9 mouse cellular contexts compared by ENCODE assay signal in the genomic region with DNA sequence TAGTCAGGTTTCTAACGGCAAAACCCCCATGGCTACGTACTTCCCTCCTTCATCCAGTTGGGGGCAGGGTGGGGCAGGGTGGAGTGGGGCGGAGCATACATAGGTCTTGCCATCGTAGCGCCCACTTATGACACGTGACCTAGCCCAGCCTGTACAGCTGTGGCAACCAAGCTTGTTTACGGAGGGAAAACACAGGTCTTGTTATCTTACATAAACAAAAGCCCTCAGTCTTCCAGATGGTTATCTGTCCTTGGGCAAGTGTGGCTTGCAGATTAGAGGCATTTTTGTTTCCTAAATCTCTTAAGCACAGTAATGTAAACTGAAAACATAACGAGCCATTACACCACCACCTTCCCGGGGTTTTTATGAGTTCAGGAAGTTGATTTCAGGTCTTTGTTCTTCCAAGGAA. TPM values are rescaled to one million over a fixed set of nuclear protein-coding genes. Genes with fewer than 3 reads are reported as not detected.
DNase-seq lines count a peak whose midpoint lies in the region; ATAC-seq lines count a peak whose summit lies in the region.
"Had no signal": no experiment of that assay in that cellular context is flagged by ENCODE, and none has a peak within 500 bp of the region (broad histone marks: within the 10 kb centered on the region; RNA-seq: fewer than 3 reads in every experiment).

No protein-coding gene starts in this region.

- DNase-seq in heart, adult 11 months: peak; percentile 94
- DNase-seq in heart, adult 18-20 months: no peak
- DNase-seq in c-Kit-positive CD71-positive TER-119-negative erythroid progenitor cells, embryonic 14.5 days (ENCODE audit: low read depth): peak; percentile 95
- peak; percentile 80 for DNase-seq in liver, embryonic 13.5 days
- DNase-seq in spleen, adult 12 weeks (ENCODE audit: low spot score): peak; percentile 49
- DNase-seq in right cerebral cortex, postnatal 36 days (ENCODE audit: low spot score in 2 of 2): no peak
- DNase-seq in right cerebral cortex, postnatal 14 days: no peak

- peak; percentile 87 for ATAC-seq in liver, embryonic 13.5 days (ENCODE audit: low read depth)
- no peak for ATAC-seq in midbrain, embryonic 15.5 days (replicated peaks)

- no peaks in the 10 kb centered on the region for H3K27me3 ChIP-seq in liver, embryonic 13.5 days
- no peaks in the 10 kb centered on the region for H3K27me3 ChIP-seq in midbrain, embryonic 15.5 days (replicated peaks)

- no peaks in the 10 kb centered on the region for H3K9me3 ChIP-seq in liver, embryonic 13.5 days (replicated peaks)
- no peaks in the 10 kb centered on the region for H3K9me3 ChIP-seq in midbrain, embryonic 15.5 days

- peaks cover 14% of the 10 kb centered on the region for H3K4me1 ChIP-seq in liver, embryonic 13.5 days (replicated peaks)
- no peaks in the 10 kb centered on the region for H3K4me1 ChIP-seq in midbrain, embryonic 15.5 days

- H3K9ac ChIP-seq in liver, embryonic 13.5 days: no peak overlapping the region
- no peak overlapping the region for H3K9ac ChIP-seq in midbrain, embryonic 15.5 days

- 0 out of 2 replicates have a peak overlapping the region, but pooled peaks have one; percentile 10 for H3K4me3 ChIP-seq in liver, embryonic 13.5 days (replicated peaks)
- H3K4me3 ChIP-seq in midbrain, embryonic 15.5 days: no peak overlapping the region

- 14% methylated on average over 9 of the region's 9 CpGs for WGBS in liver, embryonic 13.5 days (ENCODE audit: insufficient replicate concordance)
- 83% methylated on average over 9 of the region's 9 CpGs for WGBS in midbrain, embryonic 15.5 days

- H3K4me2 ChIP-seq in liver, embryonic 13.5 days: peak overlapping the region; percentile 48
- H3K4me2 ChIP-seq in midbrain, embryonic 15.5 days: no peak overlapping the region

- no peaks in the 10 kb centered on the region for H3K36me3 ChIP-seq in liver, embryonic 13.5 days
- H3K36me3 ChIP-seq in midbrain, embryonic 15.5 days (replicated peaks): no peaks in the 10 kb centered on the region

- H3K27ac ChIP-seq in liver, embryonic 13.5 days: no peak overlapping the region
- H3K27ac ChIP-seq in midbrain, embryonic 15.5 days: no peak overlapping the region

RNA-seq across cellular contexts. Expression of a gene that starts 7.4 kb away (rescaled TPM):
- not detected for total RNA-seq in heart, adult 18-20 months (2021)
- polyA plus RNA-seq in liver, embryonic 13.5 days (2015; fragmentation: Nextera tagmentation; extraction: Ambion mirVana): not detected in 2 replicates
- not detected in 2 replicates for polyA plus RNA-seq in midbrain, embryonic 15.5 days (2015; fragmentation: Nextera tagmentation; extraction: Ambion mirVana)
- polyA plus RNA-seq: neural tube, embryonic 14.5 days had no signal

RNA-seq across cellular contexts. Expression of a gene that starts 45.1 kb away (rescaled TPM):
- 10 to 100 TPM; 14.8 to 18.7 TPM for total RNA-seq in heart, adult 18-20 months (2021)
- polyA plus RNA-seq in liver, embryonic 13.5 days (2015; fragmentation: Nextera tagmentation; extraction: Ambion mirVana): 2.0 and 2.5 TPM in 2 replicates
- polyA plus RNA-seq in midbrain, embryonic 15.5 days (2015; fragmentation: Nextera tagmentation; extraction: Ambion mirVana): 25.1 and 26.9 TPM in 2 replicates

Comparison
In these comparisons a context has a peak if more than half of its experiments do, and no peak if none do; other contexts are left out.
1. DNase-seq: peak in heart, adult 11 months (single experiment), c-Kit-positive CD71-positive TER-119-negative erythroid progenitor cells, embryonic 14.5 days (single experiment), liver, embryonic 13.5 days (single experiment) and spleen, adult 12 weeks (single experiment); none in heart, adult 18-20 months (0 of 2), right cerebral cortex, postnatal 36 days (0 of 2) and right cerebral cortex, postnatal 14 days (single experiment).